Mouse (Mus musculus): ENCODE data around the gene Gm42674. TPM values are rescaled to one million over a fixed set of nuclear protein-coding genes. Genes with fewer than 3 reads are reported as not detected.

The Gm42674 gene
- polyA plus RNA-seq, 1 experiment: not detected

DNA sequence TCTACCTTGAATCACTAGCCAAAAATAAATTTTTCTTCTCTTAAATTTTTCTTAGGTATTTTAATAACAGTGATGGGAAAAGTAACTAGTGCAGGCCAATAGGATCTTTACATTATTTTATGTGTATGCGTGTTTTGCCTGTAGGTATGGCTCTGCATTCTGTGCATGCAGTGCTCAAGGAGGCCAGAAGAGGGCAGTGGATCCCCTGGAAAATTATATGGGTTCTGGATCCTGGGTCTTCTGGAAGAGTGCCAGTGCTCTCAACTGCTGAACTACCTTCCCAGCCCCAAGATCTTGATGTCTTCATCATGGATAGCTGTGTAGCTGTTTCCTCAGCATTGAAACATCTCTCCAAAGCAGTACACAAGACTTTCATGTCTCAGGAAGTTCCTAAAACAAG lies 19.5 kb upstream of the Gm42674 start:
- H3K4me1 ChIP-seq (ENCODE audit: control insufficient read depth): no peaks in the 10 kb centered on the region
- H3K36me3 ChIP-seq (ENCODE audit: control insufficient read depth): no peaks in the 10 kb centered on the region
- H3K27me3 ChIP-seq (ENCODE audit: control insufficient read depth): no peaks in the 10 kb centered on the region
- H3K9me3 ChIP-seq (ENCODE audit: control insufficient read depth, low read length): no peaks in the 10 kb centered on the region
- TF ChIP-seq TAL1 (IDR thresholded peaks at IDR 0.05; ENCODE audit: low read length): no peak
- TF ChIP-seq GATA1 (IDR thresholded peaks at IDR 0.05; ENCODE audit: low read length): no peak
- H3K4me3 ChIP-seq (replicated peaks): no peak overlapping the region

- Histone ChIP-seq H3K4me1 (ENCODE audit: control insufficient read depth) (no peaks in the 10 kb centered on the region), H3K9me3 (ENCODE audit: control insufficient read depth, low read length) (no peaks in the 10 kb centered on the region), H3K4me3 (replicated peaks) (no peak overlapping the region), H3K36me3 (ENCODE audit: control insufficient read depth) (no peaks in the 10 kb centered on the region), H3K27me3 (ENCODE audit: control insufficient read depth) (no peaks in the 10 kb centered on the region)
- TF ChIP-seq GATA1 (IDR thresholded peaks at IDR 0.05; ENCODE audit: low read length): no peak
- no peak for TF ChIP-seq TAL1 (IDR thresholded peaks at IDR 0.05; ENCODE audit: low read length)
Measured at GRCm38 (mm10) chr3:90582556-90582955, 19.1 kb upstream of the Gm42674 start.

GRCm38 (mm10) chr3:90583893-90584292 lies 17.8 kb upstream of the Gm42674 start:
- no peaks in the 10 kb centered on the region for H3K27me3 ChIP-seq (ENCODE audit: control insufficient read depth)
- TF ChIP-seq GATA1 (IDR thresholded peaks at IDR 0.05; ENCODE audit: low read length) (no peak), TAL1 (IDR thresholded peaks at IDR 0.05; ENCODE audit: low read length) (no peak)

DNA sequence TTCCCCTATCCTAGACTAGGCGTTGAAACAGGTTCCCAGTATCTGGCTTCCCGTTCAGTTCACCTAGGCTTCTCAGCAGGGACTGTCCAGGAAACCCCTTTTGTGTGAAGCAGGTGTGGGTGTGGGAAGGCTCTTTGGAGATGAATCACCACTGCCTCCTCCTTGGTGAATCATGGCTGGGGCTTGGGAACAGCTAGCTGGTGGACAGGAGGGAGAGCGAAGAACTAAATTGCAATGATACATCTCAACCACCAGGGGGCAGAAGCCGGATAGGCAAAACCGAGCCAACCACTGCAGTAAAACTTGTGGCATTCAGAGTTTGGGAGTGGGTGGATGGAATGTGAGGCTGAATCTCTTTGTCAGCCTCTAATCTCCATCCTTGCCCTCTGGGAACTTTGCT lies 16.1 kb upstream of the Gm42674 start:
- no peaks in the 10 kb centered on the region for H3K36me3 ChIP-seq (ENCODE audit: control insufficient read depth)
- no peaks in the 10 kb centered on the region for H3K27me3 ChIP-seq (ENCODE audit: control insufficient read depth)
- no peaks in the 10 kb centered on the region for H3K4me1 ChIP-seq (ENCODE audit: control insufficient read depth)
- H3K4me3 ChIP-seq (replicated peaks): no peak overlapping the region
- TF ChIP-seq TAL1 (IDR thresholded peaks at IDR 0.05; ENCODE audit: low read length) (no peak), GATA1 (IDR thresholded peaks at IDR 0.05; ENCODE audit: low read length) (no peak)
- no peaks in the 10 kb centered on the region for H3K9me3 ChIP-seq (ENCODE audit: control insufficient read depth, low read length)

More at GRCm38 (mm10) chr3:90583893-90584292, 17.8 kb upstream of the Gm42674 start:
- H3K4me1 ChIP-seq (ENCODE audit: control insufficient read depth): no peaks in the 10 kb centered on the region
- no peaks in the 10 kb centered on the region for H3K9me3 ChIP-seq (ENCODE audit: control insufficient read depth, low read length)
- no peak overlapping the region for H3K4me3 ChIP-seq (replicated peaks)
- no peaks in the 10 kb centered on the region for H3K36me3 ChIP-seq (ENCODE audit: control insufficient read depth)

DNA sequence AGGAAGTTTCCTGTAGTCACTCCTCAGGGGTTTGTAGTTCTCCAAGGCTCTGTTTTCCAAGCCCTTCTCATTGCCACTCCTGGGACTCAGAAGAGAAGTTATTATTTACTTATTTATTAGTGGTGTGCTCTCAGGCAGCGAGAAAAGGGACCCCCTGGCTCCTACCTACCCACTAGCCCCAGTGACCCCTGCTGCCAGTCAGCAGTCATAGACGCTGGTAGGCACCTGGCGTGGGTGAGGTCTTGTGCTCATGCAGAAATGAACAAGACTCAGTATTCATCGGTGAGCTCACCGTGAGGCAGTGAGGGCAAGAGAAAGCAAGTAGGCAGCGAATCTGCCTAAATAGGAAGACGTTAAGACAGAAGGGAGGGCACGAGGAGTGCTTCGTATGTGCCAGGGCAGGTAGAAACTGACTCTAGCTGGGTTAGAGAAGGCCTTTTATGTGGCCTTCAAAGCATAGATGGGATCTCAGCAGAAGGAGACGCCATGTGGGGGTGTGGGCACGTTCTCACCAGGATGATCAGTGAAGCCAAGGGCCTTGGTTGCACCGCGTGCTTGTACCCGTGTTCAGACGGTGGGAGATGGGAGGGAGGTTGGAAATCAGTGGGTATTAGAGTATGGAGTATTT lies 15.6 kb upstream of the Gm42674 start:
- TF ChIP-seq TAL1 (IDR thresholded peaks at IDR 0.05; ENCODE audit: low read length): no peak
- no peak for TF ChIP-seq GATA1 (IDR thresholded peaks at IDR 0.05; ENCODE audit: low read length)
- no peaks in the 10 kb centered on the region for H3K36me3 ChIP-seq (ENCODE audit: control insufficient read depth)
- no peaks in the 10 kb centered on the region for H3K9me3 ChIP-seq (ENCODE audit: control insufficient read depth, low read length)
- no peak overlapping the region for H3K4me3 ChIP-seq (replicated peaks)
- no peaks in the 10 kb centered on the region for H3K27me3 ChIP-seq (ENCODE audit: control insufficient read depth)
- H3K4me1 ChIP-seq (ENCODE audit: control insufficient read depth): no peaks in the 10 kb centered on the region

GRCm38 (mm10) chr3:90586906-90587305 lies 14.8 kb upstream of the Gm42674 start:
- Histone ChIP-seq H3K27me3 (ENCODE audit: control insufficient read depth) (no peaks in the 10 kb centered on the region), H3K9me3 (ENCODE audit: control insufficient read depth, low read length) (no peaks in the 10 kb centered on the region), H3K36me3 (ENCODE audit: control insufficient read depth) (no peaks in the 10 kb centered on the region), H3K4me3 (replicated peaks) (no peak overlapping the region), H3K4me1 (ENCODE audit: control insufficient read depth) (no peaks in the 10 kb centered on the region)
- no peak for TF ChIP-seq TAL1 (IDR thresholded peaks at IDR 0.05; ENCODE audit: low read length)
- no peak for TF ChIP-seq GATA1 (IDR thresholded peaks at IDR 0.05; ENCODE audit: low read length)

DNA sequence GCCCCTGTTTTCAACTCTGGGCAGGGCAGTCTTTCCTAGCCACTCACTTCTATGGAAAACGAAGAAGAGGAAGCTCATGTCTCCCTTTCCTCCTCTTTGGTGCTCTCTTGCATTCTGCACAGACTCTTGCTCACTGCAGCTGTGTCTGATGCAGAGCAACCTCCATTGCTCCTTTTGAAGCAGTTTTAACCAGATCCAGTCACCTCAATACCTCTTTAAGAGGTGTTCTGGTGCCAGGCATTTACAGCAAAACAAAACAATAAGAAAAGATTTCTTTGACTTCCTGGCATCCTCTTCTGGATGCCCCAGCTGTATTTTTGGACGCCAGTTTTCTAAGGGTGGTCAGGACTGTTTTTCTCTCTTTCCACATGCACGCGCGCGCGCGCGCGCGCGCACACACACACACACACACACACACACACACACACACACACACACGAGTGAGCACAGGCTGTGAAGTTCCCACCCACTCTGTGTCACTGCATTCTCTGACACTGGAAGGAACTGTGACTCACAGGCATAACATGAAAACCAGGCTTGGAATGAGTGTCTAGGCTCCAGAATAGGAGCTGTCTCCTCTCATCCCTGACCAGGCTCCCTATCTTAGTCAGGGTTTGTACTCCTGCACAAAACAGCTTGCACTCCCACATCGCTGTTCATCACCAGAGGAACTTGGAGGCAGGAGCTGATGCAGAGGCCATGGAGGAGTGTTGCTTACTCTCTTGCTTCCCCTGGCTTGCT lies 14.2 kb upstream of the Gm42674 start:
- no peaks in the 10 kb centered on the region for H3K27me3 ChIP-seq (ENCODE audit: control insufficient read depth)
- no peak overlapping the region for H3K4me3 ChIP-seq (replicated peaks)
- TF ChIP-seq TAL1 (IDR thresholded peaks at IDR 0.05; ENCODE audit: low read length): no peak
- no peak for TF ChIP-seq GATA1 (IDR thresholded peaks at IDR 0.05; ENCODE audit: low read length)
- no peaks in the 10 kb centered on the region for H3K9me3 ChIP-seq (ENCODE audit: control insufficient read depth, low read length)
- no peaks in the 10 kb centered on the region for H3K36me3 ChIP-seq (ENCODE audit: control insufficient read depth)
- no peaks in the 10 kb centered on the region for H3K4me1 ChIP-seq (ENCODE audit: control insufficient read depth)

DNA sequence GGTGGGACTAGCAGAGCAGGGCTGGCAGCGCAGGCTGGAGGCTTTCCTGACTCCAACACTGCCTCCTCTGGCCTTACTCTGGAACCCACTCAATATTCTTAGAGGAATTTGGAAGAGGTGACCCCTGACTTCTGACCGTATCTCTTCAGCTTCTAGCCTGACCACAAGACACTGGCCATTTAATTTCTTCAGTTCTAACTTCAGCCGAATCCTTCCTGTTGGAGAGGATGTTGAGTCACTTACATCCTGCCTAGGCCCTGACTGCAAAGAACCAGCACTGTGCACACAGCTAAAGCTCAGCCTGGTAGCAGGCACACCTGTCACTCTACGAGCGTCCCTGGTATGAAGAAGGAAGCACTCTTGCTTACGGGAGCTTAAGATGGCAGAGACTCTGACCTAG lies 12.3 kb upstream of the Gm42674 start:
- no peak for TF ChIP-seq TAL1 (IDR thresholded peaks at IDR 0.05; ENCODE audit: low read length)
- TF ChIP-seq GATA1 (IDR thresholded peaks at IDR 0.05; ENCODE audit: low read length): no peak
- Histone ChIP-seq H3K9me3 (ENCODE audit: control insufficient read depth, low read length) (no peaks in the 10 kb centered on the region), H3K36me3 (ENCODE audit: control insufficient read depth) (no peaks in the 10 kb centered on the region), H3K4me3 (replicated peaks) (no peak overlapping the region), H3K27me3 (ENCODE audit: control insufficient read depth) (no peaks in the 10 kb centered on the region), H3K4me1 (ENCODE audit: control insufficient read depth) (no peaks in the 10 kb centered on the region)

GRCm38 (mm10) chr3:90589947-90590346 lies 11.8 kb upstream of the Gm42674 start, which contains the start of gene S100a2:
TSS of gene S100a2 (plus strand) at chr3:90590247.
- no peak within 1 kb of the TSS for H3K4me3 ChIP-seq (replicated peaks)
- TF ChIP-seq TAL1 (IDR thresholded peaks at IDR 0.05; ENCODE audit: low read length) (no peak), GATA1 (IDR thresholded peaks at IDR 0.05; ENCODE audit: low read length) (no peak)
- H3K36me3 ChIP-seq (ENCODE audit: control insufficient read depth): no peaks in the 10 kb centered on the region
- H3K9me3 ChIP-seq (ENCODE audit: control insufficient read depth, low read length): no peaks in the 10 kb centered on the region
- no peaks in the 10 kb centered on the region for H3K4me1 ChIP-seq (ENCODE audit: control insufficient read depth)
- H3K27me3 ChIP-seq (ENCODE audit: control insufficient read depth): no peaks in the 10 kb centered on the region

All from erythroblast, embryonic 14.5 days (primary cell).